Mouse (Mus musculus) MN1 (cell line): Measurements from ENCODE around the gene Trim7.
"Not testable (repeated sequence)": the region's sequence is repeated elsewhere in the genome, so short reads cannot be mapped to it uniquely, and the experiment has no call there.

ENCODE experiments used
- DNase-seq: peaks from one replicate; pipeline ENCODE4 v3.0.0-alpha.2; 2016; ENCODE audit warnings: low spot score

The Trim7 gene

DNA sequence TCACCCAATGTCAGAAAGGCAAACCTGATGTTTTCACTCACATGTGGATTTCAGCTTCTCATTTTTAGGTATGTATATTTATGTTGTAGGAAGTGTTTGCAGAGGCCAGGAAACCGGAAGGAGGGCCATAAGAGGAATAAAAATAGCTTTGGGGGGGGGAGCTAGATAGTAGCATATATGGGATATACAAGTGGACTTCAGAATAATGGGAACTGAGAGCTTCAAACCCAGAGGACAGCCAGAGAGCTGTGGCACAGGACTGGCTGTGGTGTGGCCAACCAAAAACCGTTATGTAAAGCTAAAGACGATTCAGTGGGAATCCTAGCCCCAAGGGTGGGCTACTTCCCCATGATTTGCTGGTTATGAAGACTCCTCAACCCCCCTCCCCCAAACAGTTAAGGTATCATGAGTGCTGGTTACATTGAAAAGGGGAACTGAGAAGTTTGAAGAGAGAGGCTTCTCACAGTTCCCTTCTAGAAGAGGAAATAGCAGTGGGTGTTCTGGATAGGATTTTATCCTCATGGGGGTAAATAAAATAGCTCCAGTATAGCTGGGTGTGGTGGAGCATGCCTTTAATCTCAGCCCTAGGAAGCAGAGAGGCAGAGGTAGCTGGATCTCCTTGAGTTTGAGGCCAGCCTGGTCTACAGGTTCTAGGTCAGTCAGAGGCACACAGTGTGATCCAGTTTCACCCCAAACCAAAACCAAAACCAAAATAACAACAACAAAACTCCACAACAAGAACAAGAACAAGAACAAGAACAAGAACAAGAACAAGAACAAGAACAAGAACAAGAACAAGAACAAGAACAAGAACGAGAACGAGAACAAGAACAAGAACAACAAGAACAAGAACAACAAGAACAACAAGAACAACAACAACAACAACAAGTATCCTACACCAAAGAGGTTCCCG, 75.0 kb downstream of the Trim7 start:
- not testable (repeated sequence) for DNase-seq

GRCm38 (mm10) chr11:48901567-48901930, 75.6 kb downstream of the Trim7 start:
- not testable (repeated sequence) for DNase-seq
